In the genomic region with DNA sequence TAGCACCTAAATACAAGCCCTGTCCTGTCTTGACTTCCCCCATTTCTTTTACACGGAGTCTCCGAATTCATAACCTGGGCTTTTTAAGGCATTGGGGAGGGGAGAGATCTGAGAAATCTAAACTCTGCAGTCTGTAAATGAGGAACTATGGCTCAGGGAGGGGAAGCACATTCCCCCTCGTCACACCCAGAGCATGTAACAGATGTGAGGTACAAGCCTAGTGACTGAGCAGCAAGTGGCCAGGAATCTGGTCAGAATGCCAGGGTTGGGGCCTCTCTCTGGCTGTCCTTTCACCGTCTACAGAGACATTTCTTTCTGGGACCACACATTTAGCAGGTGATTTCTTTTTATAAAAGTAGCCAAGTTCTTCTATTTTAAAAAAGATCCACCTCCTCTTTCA, we compare ENCODE assay signal across 25 mouse cellular contexts.
DNase-seq lines count a peak whose midpoint lies in the region; TF ChIP-seq lines count a peak whose summit lies in the region.
"Had no signal": no experiment of that assay in that cellular context is flagged by ENCODE, and none has a peak within 500 bp of the region (broad histone marks: within the 10 kb centered on the region; RNA-seq: fewer than 3 reads in every experiment).

No protein-coding gene starts in this region.

- DNase-seq in gastrocnemius, adult 2 months, result peak; percentile 57
- no peak for DNase-seq in gastrocnemius, adult 18-20 months (ENCODE audit: low spot score)
- DNase-seq in heart, embryonic 10.5 days (ENCODE audit: low spot score), result no peak
- no peak for DNase-seq in heart, adult 8-10 months (ENCODE audit: low spot score)
- DNase-seq in liver, adult 2 months (ENCODE audit: extremely low read depth, low read depth, low spot score), result peak; percentile 13
- DNase-seq in liver, result no peak
- no peak for DNase-seq in thymus, postnatal 10 days (ENCODE audit: low spot score in 2 of 2)
- DNase-seq: adrenal gland, postnatal 10 days; cerebellum, adult 8-10 months; cerebellum, postnatal 36 days; embryo, embryonic 11 days; kidney, adult 9 months; kidney, postnatal 14 days; lung, postnatal 36 days; right cerebral cortex, postnatal 4 days; thymus, postnatal 36 days had no signal

- H3K27ac ChIP-seq in gastrocnemius, adult 2 months, result peak overlapping the region; percentile 77
- H3K27ac ChIP-seq in heart, embryonic 10.5 days, result peak overlapping the region; percentile 56; the same call in 1 of the 2 replicates
- no peak overlapping the region for H3K27ac ChIP-seq in liver, adult 2 months (replicated peaks; ENCODE audit: insufficient read depth, low read depth, low read length)
- H3K27ac ChIP-seq: embryonic facial prominence, embryonic 13.5 days; forebrain, embryonic 12.5 days; hindbrain, embryonic 14.5 days; layer of hippocampus, adult 2 months; limb, embryonic 13.5 days; liver, embryonic 14.5 days; lung, embryonic 15.5 days; stomach, embryonic 15.5 days had no signal

- WGBS in heart, embryonic 10.5 days, result 73% methylated on average over 4 of the region's 4 CpGs
- WGBS in liver, adult 2 months, result 84% methylated on average over 4 of the region's 4 CpGs

- TF ChIP-seq POLR2A in liver, adult 2 months (IDR thresholded peaks at IDR 0.05; ENCODE audit: extremely low read depth, insufficient read depth, low read length), result no peak

- H3K4me1 ChIP-seq in heart, embryonic 10.5 days, result peaks cover 10% of the 10 kb centered on the region; the same call in 1 of the 2 replicates
- no peaks in the 10 kb centered on the region for H3K4me1 ChIP-seq in liver, adult 2 months (ENCODE audit: control insufficient read depth, insufficient read depth, low read length)
- H3K4me1 ChIP-seq: embryonic facial prominence, embryonic 13.5 days; lung, embryonic 15.5 days; stomach, embryonic 15.5 days had no signal

- H3K9ac ChIP-seq in liver, adult 2 months (ENCODE audit: low read depth, low read length), result no peak overlapping the region
- H3K9ac ChIP-seq: embryonic facial prominence, embryonic 13.5 days; forebrain, embryonic 12.5 days; hindbrain, embryonic 14.5 days; limb, embryonic 13.5 days; liver, embryonic 14.5 days; lung, embryonic 15.5 days; stomach, embryonic 15.5 days had no signal

- H3K27me3 ChIP-seq in heart, embryonic 10.5 days (ENCODE audit: insufficient read depth, poor library complexity, severe bottlenecking), result no peaks in the 10 kb centered on the region; the same call in 1 of the 2 replicates
- H3K27me3 ChIP-seq in liver, adult 2 months (ENCODE audit: control insufficient read depth, insufficient read depth, low read length), result no peaks in the 10 kb centered on the region
- H3K27me3 ChIP-seq: embryonic facial prominence, embryonic 13.5 days; forebrain, embryonic 12.5 days; lung, embryonic 15.5 days; stomach, embryonic 15.5 days had no signal

- no peaks in the 10 kb centered on the region for H3K36me3 ChIP-seq in heart, embryonic 10.5 days
- H3K36me3 ChIP-seq in liver, adult 2 months (ENCODE audit: control insufficient read depth, insufficient read depth, low read length), result no peaks in the 10 kb centered on the region
- H3K36me3 ChIP-seq: embryonic facial prominence, embryonic 13.5 days; forebrain, embryonic 12.5 days; limb, embryonic 13.5 days; lung, embryonic 15.5 days; stomach, embryonic 15.5 days had no signal

- intact Hi-C loops in gastrocnemius, adult 2 months (cut with DNase I), result no loop called here

- H3K79me2 ChIP-seq in liver, adult 2 months (ENCODE audit: control insufficient read depth, insufficient read depth, low read length), result no peaks in the 10 kb centered on the region

- no peak for TF ChIP-seq CTCF in gastrocnemius, adult 2 months (IDR thresholded peaks at IDR 0.05)
- no peak for TF ChIP-seq CTCF in liver, adult 2 months (IDR thresholded peaks at IDR 0.05; ENCODE audit: low read depth, low read length)

- H3K9me3 ChIP-seq in heart, embryonic 10.5 days, result no peaks in the 10 kb centered on the region
- H3K9me3 ChIP-seq: embryonic facial prominence, embryonic 13.5 days; forebrain, embryonic 12.5 days; limb, embryonic 13.5 days; lung, embryonic 15.5 days; stomach, embryonic 15.5 days had no signal

- H3K4me3 ChIP-seq in gastrocnemius, adult 2 months, result no peak overlapping the region
- H3K4me3 ChIP-seq in heart, embryonic 10.5 days, result no peak overlapping the region
- no peak overlapping the region for H3K4me3 ChIP-seq in liver, adult 2 months (ENCODE audit: insufficient read depth, low read depth, low read length)
- H3K4me3 ChIP-seq: embryonic facial prominence, embryonic 13.5 days; erythroblast, embryonic 14.5 days; forebrain, embryonic 12.5 days; layer of hippocampus, adult 2 months; limb, embryonic 13.5 days; lung, embryonic 15.5 days; stomach, embryonic 15.5 days had no signal

Comparison
In these comparisons a context has a peak if more than half of its experiments do, and no peak if none do; other contexts are left out.
1. DNase-seq: peak in gastrocnemius, adult 2 months (single experiment) and liver, adult 2 months (single experiment); none in gastrocnemius, adult 18-20 months (single experiment), heart, embryonic 10.5 days (single experiment), heart, adult 8-10 months (single experiment), liver (single experiment) and thymus, postnatal 10 days (0 of 2).